Mouse (Mus musculus) myocyte (in vitro differentiated cells): ENCODE results near the gene Gata2.

Experiments used
- MYOG ChIP-seq, 3 experiments: IDR thresholded peaks; one replicate each; pipeline ENCODE4 v1.6.1; 2011; ENCODE audit warnings: control low read depth in 2 of 3, low read depth in 2 of 3, mild to moderate bottlenecking in 2 of 3; ENCODE audit not compliant: insufficient read length in 2 of 3, control insufficient read depth in 1 of 3, insufficient read depth in 1 of 3
- POLR2A ChIP-seq: IDR thresholded peaks from one replicate; pipeline ENCODE4 v1.6.1; 2011; ENCODE audit warnings: low read depth, mild to moderate bottlenecking, control low read depth, moderate library complexity; ENCODE audit not compliant: insufficient read length
- USF1 ChIP-seq: IDR thresholded peaks from one replicate; pipeline ENCODE4 v1.6.1; 2011; ENCODE audit warnings: low read depth, mild to moderate bottlenecking, control low read depth, moderate library complexity

GRCm38 (mm10) chr6:88254082-88254481, 60.4 kb downstream of the Gata2 start:
- TF ChIP-seq MYOG (IDR thresholded peaks at IDR 0.05; ENCODE audit: control insufficient read depth in 1 of 3, insufficient read depth in 1 of 3, insufficient read length in 2 of 3, low read depth in 2 of 3): no peak
- TF ChIP-seq POLR2A: no peak
- no peak for TF ChIP-seq USF1
